Mouse (Mus musculus) limb, embryonic 13.5 days (tissue): Measurements from ENCODE around the gene Schip1. TPM values are rescaled to one million over a fixed set of nuclear protein-coding genes. Genes with fewer than 3 reads are reported as not detected.
A peak's percentile ranks its signal among the peaks of the same experiment; 100 is the strongest.

ENCODE experiments used
- ATAC-seq: fragments of 200-750 bp; cut with Nextera tagmentation; 2 replicates; pipeline ENCODE4 v1.8.0; 2017; ENCODE audit warnings: low read depth, moderate number of reproducible peaks, moderate TSS enrichment; ENCODE audit not compliant: low FRiP score
- H3K27ac ChIP-seq: fragments of 300-500 bp; sonication (generic); 2 replicates; pipeline ENCODE4 v1.5.1; 2015; ENCODE audit warnings: inconsistent platforms, mild to moderate bottlenecking, moderate library complexity
- H3K27me3 ChIP-seq: fragments of 300-500 bp; sonication (generic); 2 replicates; pipeline ENCODE4 v1.6.1; 2015; ENCODE audit warnings: mild to moderate bottlenecking, inconsistent platforms
- H3K36me3 ChIP-seq: fragments of 300-500 bp; sonication (generic); 2 replicates; pipeline ENCODE4 v1.6.1; 2015; ENCODE audit warnings: inconsistent platforms, mild to moderate bottlenecking, moderate library complexity
- H3K4me1 ChIP-seq: fragments of 300-500 bp; sonication (generic); 2 replicates; pipeline ENCODE4 v1.6.1; 2015; ENCODE audit warnings: inconsistent platforms
- H3K4me2 ChIP-seq: fragments of 300-500 bp; sonication (generic); replicated peaks from 2 replicates; pipeline ENCODE4 v1.6.1; 2015; ENCODE audit warnings: inconsistent platforms, mild to moderate bottlenecking, moderate library complexity
- H3K4me3 ChIP-seq: fragments of 300-500 bp; sonication (generic); 2 replicates; pipeline ENCODE4 v1.5.1; 2015; ENCODE audit warnings: moderate library complexity, mild to moderate bottlenecking, inconsistent platforms
- H3K9ac ChIP-seq: fragments of 300-500 bp; sonication (generic); 2 replicates; pipeline ENCODE4 v1.6.1; 2015; ENCODE audit warnings: mild to moderate bottlenecking, inconsistent platforms
- H3K9me3 ChIP-seq: fragments of 300-500 bp; sonication (generic); 2 replicates; pipeline ENCODE4 v1.6.1; 2016; ENCODE audit warnings: inconsistent platforms
- WGBS: fragments of 180-500 bp; shearing (Covaris S2); methylation state at CpG from one replicate; pipeline ENCODE4 v1.1.7; 2015; 5-methylcytosine and 5-hydroxymethylcytosine counted together
- polyA plus RNA-seq: library from polyadenylated mRNA; unstranded; fragments of >200 nt; fragmentation: Nextera tagmentation; extraction: Ambion mirVana; gene quantifications from 2 replicates; pipeline ENCODE4 v1.2.1, GENCODE M21; 2015

Gene Schip1
- polyA plus RNA-seq, 1 experiment from 2014 or later, result 21.4 TPM

DNA sequence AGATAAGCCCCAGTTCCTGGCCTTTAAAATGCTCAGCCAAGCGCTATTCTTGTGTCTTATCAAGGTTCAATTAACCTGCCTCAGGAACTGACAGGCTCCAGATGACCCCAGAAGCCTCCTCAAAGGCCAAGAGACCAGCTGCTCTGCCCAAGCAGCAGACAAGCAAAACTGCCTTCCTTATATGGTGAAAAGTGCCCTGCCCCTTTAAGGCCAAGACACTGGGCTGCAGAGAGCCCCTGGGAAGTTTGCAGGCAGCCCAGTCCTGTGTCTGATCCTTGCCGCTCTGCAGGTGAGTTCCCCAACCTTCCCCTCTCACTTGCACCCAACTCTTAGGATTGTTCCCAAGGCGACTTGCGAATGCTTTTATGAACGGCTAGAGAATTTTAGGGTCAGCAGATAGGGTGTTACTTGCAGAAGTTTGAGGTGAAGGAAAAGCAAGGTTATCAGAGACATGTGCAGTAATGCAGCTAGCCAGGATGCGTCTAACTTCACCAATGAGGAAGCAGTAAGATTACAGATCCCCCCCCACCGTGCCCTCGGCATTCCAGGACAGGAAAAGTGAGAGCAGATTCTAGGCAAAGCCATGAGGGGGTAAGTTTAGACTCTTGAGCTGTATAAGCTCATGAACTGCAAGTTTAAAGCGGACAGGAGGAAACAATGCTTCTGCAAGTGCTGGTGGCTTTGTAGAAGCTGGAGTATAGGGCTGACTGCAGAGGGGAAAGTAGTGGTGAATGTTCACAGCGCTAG lies 403.5 kb downstream of the Schip1 start:
- ATAC-seq, result no peak
- H3K4me3 ChIP-seq, result peak overlapping the region; percentile 20
- no peaks in the 10 kb centered on the region for H3K36me3 ChIP-seq
- no peaks in the 10 kb centered on the region for H3K9me3 ChIP-seq
- H3K27me3 ChIP-seq, result no peaks in the 10 kb centered on the region; the same call in 1 of the 2 replicates
- H3K4me2 ChIP-seq, result peak overlapping the region; percentile 54
- H3K4me1 ChIP-seq, result peaks cover 45% of the 10 kb centered on the region
- no peak overlapping the region for H3K9ac ChIP-seq
- WGBS, result 2% methylated on average over 10 of the region's 10 CpGs
- no peak overlapping the region for H3K27ac ChIP-seq

GRCm38 (mm10) chr3:68469643-68470042 lies 405.0 kb downstream of the Schip1 start:
- Histone ChIP-seq H3K4me3 (no peak overlapping the region), H3K27ac (no peak overlapping the region), H3K9ac (no peak overlapping the region), H3K36me3 (no peaks in the 10 kb centered on the region), H3K4me2 (no peak overlapping the region), H3K27me3 (no peaks in the 10 kb centered on the region; the same call in 1 of the 2 replicates), H3K4me1 (peaks cover 45% of the 10 kb centered on the region), H3K9me3 (no peaks in the 10 kb centered on the region)
- ATAC-seq, result no peak
- 82% methylated on average over 1 of the region's 1 CpGs for WGBS

DNA sequence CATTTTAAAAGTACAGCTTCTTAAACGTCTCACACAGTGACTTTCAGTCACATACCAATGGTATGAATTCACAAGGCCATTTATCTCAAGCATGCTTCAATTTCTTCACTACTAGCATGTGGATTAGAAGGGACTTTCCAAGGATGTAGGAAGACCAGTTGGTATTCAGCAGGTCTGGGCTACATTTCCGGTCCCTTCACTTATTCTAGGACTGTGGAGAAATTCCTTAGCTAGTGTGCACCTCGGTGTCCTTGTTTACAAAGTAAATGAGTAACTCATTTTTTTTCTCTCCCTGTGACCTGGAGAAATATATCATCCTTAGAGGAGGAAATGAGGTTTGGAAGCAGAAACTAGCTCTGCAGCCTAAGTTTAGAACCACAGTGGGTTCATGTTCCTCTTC lies 405.5 kb downstream of the Schip1 start:
- no peak for ATAC-seq
- H3K9ac ChIP-seq, result no peak overlapping the region
- no peaks in the 10 kb centered on the region; the same call in 1 of the 2 replicates for H3K27me3 ChIP-seq
- no peaks in the 10 kb centered on the region for H3K9me3 ChIP-seq
- H3K36me3 ChIP-seq, result no peaks in the 10 kb centered on the region
- H3K4me1 ChIP-seq, result peaks cover 45% of the 10 kb centered on the region
- WGBS, result 39% methylated on average over 3 of the region's 3 CpGs
- no peak overlapping the region for H3K4me3 ChIP-seq
- H3K4me2 ChIP-seq, result no peak overlapping the region
- no peak overlapping the region for H3K27ac ChIP-seq

DNA sequence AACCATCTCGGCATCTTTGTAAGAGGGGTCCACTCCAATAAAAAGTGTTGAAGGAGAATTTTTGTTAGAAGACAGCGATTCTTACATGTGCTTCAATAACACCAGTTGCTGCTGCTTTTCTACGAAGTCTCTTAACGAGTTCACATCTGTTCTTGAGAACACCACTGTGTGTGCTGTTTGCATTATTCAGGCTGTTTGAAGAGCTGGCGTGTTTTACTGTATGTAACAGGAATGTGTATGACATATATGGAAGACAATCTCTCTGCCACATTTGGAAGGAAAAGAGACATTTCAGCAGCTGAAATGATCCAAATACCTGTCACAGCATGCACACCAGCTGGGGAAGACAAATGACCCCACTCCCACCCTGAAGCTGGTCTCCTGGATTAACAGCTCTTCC lies 406.0 kb downstream of the Schip1 start:
- Histone ChIP-seq H3K36me3 (no peaks in the 10 kb centered on the region), H3K4me2 (no peak overlapping the region), H3K4me1 (peaks cover 45% of the 10 kb centered on the region), H3K4me3 (no peak overlapping the region), H3K27ac (no peak overlapping the region), H3K9ac (no peak overlapping the region), H3K27me3 (peaks cover 2% of the 10 kb centered on the region; the same call in 1 of the 2 replicates), H3K9me3 (no peaks in the 10 kb centered on the region)
- ATAC-seq, result peak; percentile 52; the same call in 1 of the 2 replicates
- 29% methylated on average over 5 of the region's 5 CpGs for WGBS

DNA sequence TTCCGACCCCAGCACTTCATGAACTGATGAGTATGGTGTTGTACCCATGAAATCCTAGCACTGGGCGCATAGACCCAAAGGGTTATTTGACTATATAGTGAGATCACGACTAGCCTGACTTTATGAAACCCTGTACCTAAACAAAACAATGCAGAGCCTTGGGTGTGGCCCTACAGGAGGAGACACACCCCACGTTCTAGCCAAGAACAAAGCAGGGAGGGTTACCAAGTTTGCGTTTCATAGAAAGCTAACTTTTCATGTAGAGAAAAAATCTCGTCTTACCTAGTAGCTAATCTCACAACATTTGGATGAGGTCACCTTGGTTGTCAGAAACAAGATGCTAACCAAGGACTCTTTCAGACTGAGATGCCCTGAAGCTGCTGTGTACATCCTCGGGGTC lies 411.7 kb downstream of the Schip1 start:
- Histone ChIP-seq H3K4me3 (no peak overlapping the region), H3K9ac (no peak overlapping the region), H3K27ac (no peak overlapping the region), H3K27me3 (peaks cover 21% of the 10 kb centered on the region), H3K4me2 (no peak overlapping the region), H3K36me3 (no peaks in the 10 kb centered on the region), H3K9me3 (no peaks in the 10 kb centered on the region), H3K4me1 (no peaks in the 10 kb centered on the region)
- no peak for ATAC-seq
- WGBS, result 86% methylated on average over 7 of the region's 7 CpGs

DNA sequence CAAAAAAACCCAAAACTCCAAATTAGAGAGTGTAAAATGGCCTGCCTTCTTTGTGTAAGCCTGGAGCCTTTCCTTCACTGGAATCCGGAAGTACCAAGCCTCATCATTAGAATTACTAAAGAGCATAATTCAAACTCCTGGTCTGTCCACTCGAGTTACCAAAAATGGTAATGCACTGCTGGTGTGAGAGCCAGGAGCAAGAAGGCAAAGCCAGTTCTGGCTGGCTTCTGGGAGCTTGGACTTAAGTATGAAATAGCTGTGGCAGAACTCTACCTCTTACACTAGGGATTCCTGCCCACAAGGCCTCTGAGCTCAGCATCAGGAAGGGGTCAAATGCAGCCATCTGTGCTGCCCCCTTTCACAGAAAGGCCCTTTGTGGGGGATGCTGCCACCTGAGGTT lies 412.9 kb downstream of the Schip1 start:
- H3K27ac ChIP-seq, result no peak overlapping the region
- H3K4me1 ChIP-seq, result no peaks in the 10 kb centered on the region
- no peak overlapping the region for H3K4me2 ChIP-seq
- H3K4me3 ChIP-seq, result no peak overlapping the region
- H3K9ac ChIP-seq, result no peak overlapping the region
- no peaks in the 10 kb centered on the region for H3K9me3 ChIP-seq
- H3K36me3 ChIP-seq, result no peaks in the 10 kb centered on the region
- ATAC-seq, result no peak
- H3K27me3 ChIP-seq, result peaks cover 21% of the 10 kb centered on the region
- 53% methylated on average over 2 of the region's 2 CpGs for WGBS

DNA sequence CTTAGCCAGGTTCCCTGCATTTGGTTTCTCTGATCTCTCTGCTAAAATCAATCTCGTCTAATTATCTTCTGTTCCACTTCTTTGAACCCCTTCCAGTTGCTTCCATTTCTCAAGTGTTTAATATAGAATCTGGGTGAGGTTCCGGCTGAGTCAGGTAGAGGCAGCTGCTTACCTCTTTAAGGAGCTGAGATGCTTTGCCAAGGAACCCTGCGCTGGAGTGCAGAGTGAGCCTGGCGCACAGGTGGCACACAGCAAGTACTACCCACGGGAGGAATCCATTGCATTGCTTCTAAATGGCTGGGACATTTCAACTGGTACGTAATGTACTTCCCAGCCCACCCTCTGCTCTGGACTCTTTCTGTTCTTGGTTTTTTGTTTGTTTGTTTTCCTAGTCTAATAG lies 414.7 kb downstream of the Schip1 start:
- H3K27ac ChIP-seq, result no peak overlapping the region

DNA sequence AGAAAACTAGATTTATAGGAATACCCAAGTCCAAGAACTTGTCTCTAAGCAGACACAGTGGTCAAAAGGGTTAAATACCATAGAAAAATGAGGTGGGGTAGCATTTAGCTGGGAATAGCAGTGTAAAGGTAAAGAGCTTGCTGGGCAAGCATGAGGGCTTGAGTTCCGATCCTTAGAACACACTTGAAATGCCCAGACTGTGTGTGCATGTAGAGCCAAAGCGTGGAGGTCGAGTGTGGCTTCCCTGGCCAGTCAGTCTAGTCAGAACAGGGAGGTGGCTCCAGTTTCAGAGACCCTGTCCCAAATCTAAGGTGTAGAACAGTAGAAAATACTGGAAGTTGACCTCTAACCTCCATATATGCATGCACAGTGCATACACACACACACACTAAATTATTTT lies 418.9 kb downstream of the Schip1 start:
- Histone ChIP-seq H3K36me3 (no peaks in the 10 kb centered on the region), H3K27me3 (peaks cover 13% of the 10 kb centered on the region; the same call in 1 of the 2 replicates), H3K9me3 (no peaks in the 10 kb centered on the region), H3K9ac (no peak overlapping the region), H3K4me3 (no peak overlapping the region), H3K4me1 (peaks cover 10% of the 10 kb centered on the region), H3K27ac (no peak overlapping the region), H3K4me2 (no peak overlapping the region)
- no peak for ATAC-seq
- WGBS, result 89% methylated on average over 3 of the region's 3 CpGs

More for the DNA sequence above, 414.7 kb downstream of the Schip1 start:
- Histone ChIP-seq H3K4me3 (no peak overlapping the region), H3K36me3 (no peaks in the 10 kb centered on the region), H3K27me3 (peaks cover 25% of the 10 kb centered on the region), H3K9ac (no peak overlapping the region), H3K9me3 (no peaks in the 10 kb centered on the region), H3K4me2 (no peak overlapping the region), H3K4me1 (no peaks in the 10 kb centered on the region)
- ATAC-seq, result no peak
- WGBS, result 75% methylated on average over 6 of the region's 6 CpGs

GRCm38 (mm10) chr3:68484021-68484420 lies 419.4 kb downstream of the Schip1 start:
- WGBS, result 73% methylated on average over 9 of the region's 9 CpGs
- peaks cover 11% of the 10 kb centered on the region; the same call in 1 of the 2 replicates for H3K27me3 ChIP-seq
- no peak overlapping the region for H3K4me3 ChIP-seq
- ATAC-seq, result no peak
- H3K9ac ChIP-seq, result no peak overlapping the region
- no peak overlapping the region for H3K27ac ChIP-seq
- no peak overlapping the region for H3K4me2 ChIP-seq
- H3K4me1 ChIP-seq, result peaks cover 15% of the 10 kb centered on the region
- no peaks in the 10 kb centered on the region for H3K36me3 ChIP-seq
- no peaks in the 10 kb centered on the region for H3K9me3 ChIP-seq

GRCm38 (mm10) chr3:68484561-68484960 lies 420.0 kb downstream of the Schip1 start:
- Histone ChIP-seq H3K27me3 (peaks cover 7% of the 10 kb centered on the region; the same call in 1 of the 2 replicates), H3K9ac (no peak overlapping the region), H3K9me3 (no peaks in the 10 kb centered on the region), H3K4me3 (no peak overlapping the region), H3K4me1 (peaks cover 17% of the 10 kb centered on the region), H3K27ac (no peak overlapping the region), H3K36me3 (no peaks in the 10 kb centered on the region), H3K4me2 (no peak overlapping the region)
- WGBS, result 69% methylated on average over 4 of the region's 4 CpGs
- no peak for ATAC-seq

DNA sequence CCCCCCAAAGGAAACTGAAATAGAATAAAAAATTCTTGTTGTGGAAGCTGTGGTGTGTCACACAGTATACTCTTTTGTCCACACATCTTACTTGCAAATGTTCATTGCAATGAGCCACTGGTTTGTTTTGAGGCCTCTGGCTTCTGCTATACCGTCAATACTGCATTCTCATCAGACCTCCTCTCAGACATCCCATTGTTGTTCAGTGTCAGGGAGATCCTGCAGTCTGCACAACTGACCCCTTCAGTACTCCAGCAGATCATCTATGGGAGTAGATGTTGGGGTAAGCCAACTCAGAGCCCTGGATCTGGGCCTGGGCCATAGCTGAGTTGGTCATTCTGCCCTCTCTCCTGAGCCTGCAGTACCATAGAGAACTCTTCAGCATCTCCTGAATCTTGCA lies 423.0 kb downstream of the Schip1 start:
- H3K4me1 ChIP-seq, result peaks cover 33% of the 10 kb centered on the region
- H3K27ac ChIP-seq, result no peak overlapping the region
- no peaks in the 10 kb centered on the region for H3K9me3 ChIP-seq
- no peak for ATAC-seq
- WGBS, result 67% methylated on average over 1 of the region's 1 CpGs
- H3K9ac ChIP-seq, result no peak overlapping the region
- H3K36me3 ChIP-seq, result no peaks in the 10 kb centered on the region
- no peak overlapping the region for H3K4me2 ChIP-seq
- no peak overlapping the region for H3K4me3 ChIP-seq
- H3K27me3 ChIP-seq, result peaks cover 18% of the 10 kb centered on the region; the same call in 1 of the 2 replicates

- H3K9me3 ChIP-seq, result no peaks in the 10 kb centered on the region
- no peaks in the 10 kb centered on the region for H3K36me3 ChIP-seq
- no peak overlapping the region for H3K27ac ChIP-seq
- peak; percentile 71 for ATAC-seq
- peaks cover 18% of the 10 kb centered on the region; the same call in 1 of the 2 replicates for H3K27me3 ChIP-seq
- H3K4me1 ChIP-seq, result peaks cover 40% of the 10 kb centered on the region
- no peak overlapping the region for H3K4me2 ChIP-seq
- no peak overlapping the region for H3K4me3 ChIP-seq
- 3% methylated on average over 5 of the region's 5 CpGs for WGBS
- H3K9ac ChIP-seq, result no peak overlapping the region
Measured at GRCm38 (mm10) chr3:68488316-68488715, 423.7 kb downstream of the Schip1 start.

DNA sequence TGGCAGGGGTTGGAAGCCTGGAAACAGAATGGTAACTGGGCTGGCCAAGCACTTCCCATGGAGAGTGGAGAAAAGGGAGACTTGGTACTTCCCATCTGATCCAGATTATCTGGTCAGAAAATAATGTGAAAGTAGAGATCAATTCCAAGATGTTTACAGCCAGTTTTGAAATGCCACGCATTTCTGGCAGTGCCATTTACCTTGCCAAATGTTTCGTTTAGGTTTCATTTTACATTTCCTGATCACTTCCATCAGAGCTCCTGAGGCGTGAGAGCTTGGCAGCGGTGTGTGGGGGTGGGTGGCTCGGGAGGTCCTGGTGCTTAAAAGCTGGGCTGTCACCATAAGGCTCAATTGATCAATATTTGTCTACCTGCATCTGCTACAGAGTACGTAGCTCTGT lies 426.9 kb downstream of the Schip1 start:
- no peak overlapping the region for H3K4me3 ChIP-seq
- H3K9ac ChIP-seq, result no peak overlapping the region
- peaks cover 19% of the 10 kb centered on the region for H3K27me3 ChIP-seq
- WGBS, result 39% methylated on average over 6 of the region's 6 CpGs
- H3K4me1 ChIP-seq, result peaks cover 56% of the 10 kb centered on the region
- no peak overlapping the region for H3K27ac ChIP-seq
- H3K9me3 ChIP-seq, result no peaks in the 10 kb centered on the region
- no peak for ATAC-seq
- H3K4me2 ChIP-seq, result no peak overlapping the region
- no peaks in the 10 kb centered on the region for H3K36me3 ChIP-seq
